Mouse (Mus musculus): ENCODE data around the gene Slc35c2.

Gene Slc35c2

GRCm38 (mm10) chr2:165314197-165314596 is 26.5 kb upstream of the Slc35c2 start:
- DNase-seq (ENCODE audit: inconsistent age in 2 of 2, low spot score in 1 of 2), result no peak

- no peak for DNase-seq (ENCODE audit: inconsistent age in 2 of 2, low spot score in 1 of 2)
These were observed 24.7 kb upstream of the Slc35c2 start for GRCm38 (mm10) chr2:165312381-165312780.

- no peak for DNase-seq (ENCODE audit: inconsistent age in 2 of 2, low spot score in 1 of 2)
These were observed 23.9 kb upstream of the Slc35c2 start for GRCm38 (mm10) chr2:165311577-165311976.

GRCm38 (mm10) chr2:165310818-165311425 is 23.3 kb upstream of the Slc35c2 start:
- DNase-seq (ENCODE audit: inconsistent age in 2 of 2, low spot score in 1 of 2), result no peak

- no peak for DNase-seq (ENCODE audit: inconsistent age in 2 of 2, low spot score in 1 of 2)
These were observed 20.1 kb upstream of the Slc35c2 start for GRCm38 (mm10) chr2:165307801-165308200.

GRCm38 (mm10) chr2:165305438-165305837 is 17.8 kb upstream of the Slc35c2 start:
- DNase-seq (ENCODE audit: inconsistent age in 2 of 2, low spot score in 1 of 2), result no peak

GRCm38 (mm10) chr2:165304819-165305218 is 17.1 kb upstream of the Slc35c2 start:
- DNase-seq (ENCODE audit: inconsistent age in 2 of 2, low spot score in 1 of 2), result no peak

GRCm38 (mm10) chr2:165303354-165304012 is 15.8 kb upstream of the Slc35c2 start:
- DNase-seq (ENCODE audit: inconsistent age in 2 of 2, low spot score in 1 of 2), result no peak

- DNase-seq (ENCODE audit: inconsistent age in 2 of 2, low spot score in 1 of 2), result no peak
These were observed 13.7 kb upstream of the Slc35c2 start for GRCm38 (mm10) chr2:165301409-165301808.

GRCm38 (mm10) chr2:165300885-165301284 is 13.2 kb upstream of the Slc35c2 start:
- DNase-seq (ENCODE audit: inconsistent age in 2 of 2, low spot score in 1 of 2), result no peak

- DNase-seq (ENCODE audit: inconsistent age in 2 of 2, low spot score in 1 of 2), result no peak
These were observed 12.8 kb upstream of the Slc35c2 start for GRCm38 (mm10) chr2:165300424-165300823.

- DNase-seq (ENCODE audit: inconsistent age in 2 of 2, low spot score in 1 of 2), result no peak
These were observed 9.8 kb upstream of the Slc35c2 start for GRCm38 (mm10) chr2:165297429-165297828.

GRCm38 (mm10) chr2:165296571-165296970 is 8.9 kb upstream of the Slc35c2 start:
- peak; percentile 59 to 86 for DNase-seq (ENCODE audit: inconsistent age in 2 of 2, low spot score in 1 of 2)

- peak; percentile 92 to 95 for DNase-seq (ENCODE audit: inconsistent age in 2 of 2, low spot score in 1 of 2)
These were observed 804 bp upstream of the Slc35c2 start for GRCm38 (mm10) chr2:165288315-165289031.

GRCm38 (mm10) chr2:165286361-165287201 is 1.1 kb downstream of the Slc35c2 start:
- DNase-seq (ENCODE audit: inconsistent age in 2 of 2, low spot score in 1 of 2), result peak in 1 of 2 experiments; percentile 55

GRCm38 (mm10) chr2:165285621-165286020 is 2.0 kb downstream of the Slc35c2 start:
- DNase-seq (ENCODE audit: inconsistent age in 2 of 2, low spot score in 1 of 2), result no peak

GRCm38 (mm10) chr2:165285034-165285433 is 2.6 kb downstream of the Slc35c2 start:
- no peak for DNase-seq (ENCODE audit: inconsistent age in 2 of 2, low spot score in 1 of 2)

GRCm38 (mm10) chr2:165284377-165284776 is 3.3 kb downstream of the Slc35c2 start:
- DNase-seq (ENCODE audit: inconsistent age in 2 of 2, low spot score in 1 of 2), result no peak

GRCm38 (mm10) chr2:165283644-165284043 is 4.0 kb downstream of the Slc35c2 start:
- DNase-seq (ENCODE audit: inconsistent age in 2 of 2, low spot score in 1 of 2), result peak; percentile 54 to 72

GRCm38 (mm10) chr2:165281779-165282311 is 5.8 kb downstream of the Slc35c2 start:
- no peak for DNase-seq (ENCODE audit: inconsistent age in 2 of 2, low spot score in 1 of 2)

- DNase-seq (ENCODE audit: inconsistent age in 2 of 2, low spot score in 1 of 2), result no peak
These were observed 8.3 kb downstream of the Slc35c2 start for GRCm38 (mm10) chr2:165279351-165279750.
